Mouse (Mus musculus): ENCODE data around the gene Syngr2.

- no peak for TF ChIP-seq CTCF (conservative IDR thresholded peaks at IDR 0.05; ENCODE audit: low read length)
- no peak for TF ChIP-seq NANOG (IDR thresholded peaks at IDR 0.05; ENCODE audit: borderline replicate concordance, low read length)
Observed at GRCm38 (mm10) chr11:117825333-117826101, 16.0 kb downstream of the Syngr2 start, which contains the start of the genes Afmid and Tk1.

Data from E14TG2a.4 (cell line).